Mouse (Mus musculus) hindbrain, embryonic 16.5 days (tissue): ENCODE data around the gene Clec16a. TPM values are rescaled to one million over a fixed set of nuclear protein-coding genes. Genes with fewer than 3 reads are reported as not detected.

Experiments
- ATAC-seq: fragments of 200-750 bp; cut with Nextera tagmentation; 2 replicates; pipeline ENCODE4 v1.8.0; 2017; ENCODE audit warnings: moderate TSS enrichment, moderate library complexity
- H3K27ac ChIP-seq: fragments of 300-500 bp; sonication (generic); 2 replicates; pipeline ENCODE4 v1.5.1; 2014; ENCODE audit warnings: low read depth, mild to moderate bottlenecking, control low read depth, low read length, moderate library complexity
- H3K27me3 ChIP-seq: fragments of 300-500 bp; sonication (generic); replicated peaks from 2 replicates; pipeline ENCODE4 v1.6.1; 2014; ENCODE audit warnings: low read length; ENCODE audit not compliant: control insufficient read depth, insufficient read depth
- H3K36me3 ChIP-seq: fragments of 300-500 bp; sonication (generic); 2 replicates; pipeline ENCODE4 v1.6.1; 2014; ENCODE audit warnings: mild to moderate bottlenecking, low read length, moderate library complexity, mixed read lengths; ENCODE audit not compliant: control insufficient read depth, insufficient read depth
- H3K4me1 ChIP-seq: fragments of 300-500 bp; sonication (generic); 2 replicates; pipeline ENCODE4 v1.6.1; 2014; ENCODE audit warnings: low read depth, low read length; ENCODE audit not compliant: control insufficient read depth, insufficient read depth
- H3K4me2 ChIP-seq: fragments of 300-500 bp; sonication (generic); 2 replicates; pipeline ENCODE4 v1.6.1; 2014; ENCODE audit warnings: mild to moderate bottlenecking, low read length, control low read depth, moderate library complexity
- H3K4me3 ChIP-seq: fragments of 300-500 bp; sonication (generic); 2 replicates; pipeline ENCODE4 v1.5.1; 2014; ENCODE audit warnings: mild to moderate bottlenecking, low read length, control low read depth, moderate library complexity
- H3K9ac ChIP-seq: fragments of 300-500 bp; sonication (generic); 2 replicates; pipeline ENCODE4 v1.6.1; 2014; ENCODE audit warnings: low read depth, mild to moderate bottlenecking, control low read depth, low read length, moderate library complexity
- H3K9me3 ChIP-seq: fragments of 300-500 bp; sonication (generic); 2 replicates; pipeline ENCODE4 v1.6.1; 2014; ENCODE audit warnings: mild to moderate bottlenecking, low read length, moderate library complexity; ENCODE audit not compliant: control insufficient read depth
- WGBS: fragments of 180-500 bp; shearing (Covaris S2); extraction: QIAGEN DNeasy Blood & Tissue Kit; methylation state at CpG from one replicate; pipeline ENCODE4 v1.1.7; 2014; 5-methylcytosine and 5-hydroxymethylcytosine counted together
- polyA plus RNA-seq: library from polyadenylated mRNA; unstranded; fragments of >200 nt; fragmentation: Nextera tagmentation; extraction: Ambion mirVana; gene quantifications from 2 replicates; pipeline ENCODE4 v1.2.1, GENCODE M21; 2015

The Clec16a gene
- polyA plus RNA-seq, 1 experiment from 2014 or later, result 60.7 TPM

- 73% methylated on average over 2 of the region's 2 CpGs for WGBS
- peaks cover 3% of the 10 kb centered on the region; the same call in 1 of the 2 replicates for H3K36me3 ChIP-seq
- no peak for ATAC-seq
- no peak overlapping the region for H3K4me2 ChIP-seq
- no peaks in the 10 kb centered on the region for H3K27me3 ChIP-seq
- H3K9ac ChIP-seq, result no peak overlapping the region
- no peaks in the 10 kb centered on the region for H3K4me1 ChIP-seq
- no peak overlapping the region for H3K27ac ChIP-seq
- H3K4me3 ChIP-seq, result no peak overlapping the region
- no peaks in the 10 kb centered on the region for H3K9me3 ChIP-seq
Measured at GRCm38 (mm10) chr16:10735781-10736180, 190.6 kb downstream of the Clec16a start.

GRCm38 (mm10) chr16:10736364-10736763, 191.2 kb downstream of the Clec16a start:
- H3K9ac ChIP-seq, result no peak overlapping the region
- H3K27ac ChIP-seq, result no peak overlapping the region
- no peaks in the 10 kb centered on the region for H3K27me3 ChIP-seq
- ATAC-seq, result no peak
- no peaks in the 10 kb centered on the region for H3K4me1 ChIP-seq
- 79% methylated on average over 10 of the region's 10 CpGs for WGBS
- H3K36me3 ChIP-seq, result peaks cover 3% of the 10 kb centered on the region; the same call in 1 of the 2 replicates
- no peak overlapping the region for H3K4me3 ChIP-seq
- H3K4me2 ChIP-seq, result no peak overlapping the region
- H3K9me3 ChIP-seq, result no peaks in the 10 kb centered on the region

- Histone ChIP-seq H3K4me1 (no peaks in the 10 kb centered on the region), H3K27ac (no peak overlapping the region), H3K4me3 (no peak overlapping the region), H3K9me3 (no peaks in the 10 kb centered on the region), H3K36me3 (no peaks in the 10 kb centered on the region), H3K9ac (no peak overlapping the region), H3K27me3 (no peaks in the 10 kb centered on the region), H3K4me2 (no peak overlapping the region)
- WGBS, result 56% methylated on average over 2 of the region's 2 CpGs
- ATAC-seq, result no peak
Measured at GRCm38 (mm10) chr16:10737571-10737970, 192.4 kb downstream of the Clec16a start.

GRCm38 (mm10) chr16:10738866-10739265, 193.7 kb downstream of the Clec16a start:
- no peak for ATAC-seq
- Histone ChIP-seq H3K4me3 (no peak overlapping the region), H3K27me3 (no peaks in the 10 kb centered on the region), H3K36me3 (no peaks in the 10 kb centered on the region), H3K27ac (no peak overlapping the region), H3K9ac (no peak overlapping the region), H3K4me1 (no peaks in the 10 kb centered on the region), H3K4me2 (no peak overlapping the region), H3K9me3 (no peaks in the 10 kb centered on the region)
- 90% methylated on average over 3 of the region's 3 CpGs for WGBS

GRCm38 (mm10) chr16:10739854-10740398, 194.8 kb downstream of the Clec16a start:
- H3K4me1 ChIP-seq, result no peaks in the 10 kb centered on the region
- no peaks in the 10 kb centered on the region for H3K9me3 ChIP-seq
- H3K36me3 ChIP-seq, result no peaks in the 10 kb centered on the region
- H3K27ac ChIP-seq, result no peak overlapping the region
- 66% methylated on average over 9 of the region's 9 CpGs for WGBS
- H3K27me3 ChIP-seq, result no peaks in the 10 kb centered on the region
- H3K9ac ChIP-seq, result no peak overlapping the region
- no peak overlapping the region for H3K4me2 ChIP-seq
- no peak for ATAC-seq
- H3K4me3 ChIP-seq, result no peak overlapping the region

GRCm38 (mm10) chr16:10741082-10741481, 195.9 kb downstream of the Clec16a start:
- Histone ChIP-seq H3K4me2 (no peak overlapping the region), H3K4me3 (no peak overlapping the region), H3K9ac (no peak overlapping the region), H3K9me3 (no peaks in the 10 kb centered on the region), H3K4me1 (no peaks in the 10 kb centered on the region), H3K27ac (no peak overlapping the region), H3K27me3 (no peaks in the 10 kb centered on the region), H3K36me3 (no peaks in the 10 kb centered on the region)
- no peak for ATAC-seq
- WGBS, result 90% methylated on average over 2 of the region's 2 CpGs

GRCm38 (mm10) chr16:10749226-10749625, 204.1 kb downstream of the Clec16a start:
- Histone ChIP-seq H3K4me3 (no peak overlapping the region), H3K27ac (no peak overlapping the region), H3K27me3 (no peaks in the 10 kb centered on the region), H3K36me3 (no peaks in the 10 kb centered on the region), H3K9me3 (no peaks in the 10 kb centered on the region), H3K9ac (no peak overlapping the region), H3K4me1 (peaks cover 4% of the 10 kb centered on the region), H3K4me2 (no peak overlapping the region)
- peak; percentile 17; the same call in 1 of the 2 replicates for ATAC-seq
- 71% methylated on average over 7 of the region's 7 CpGs for WGBS

- H3K27ac ChIP-seq, result no peak overlapping the region
- H3K4me1 ChIP-seq, result peaks cover 4% of the 10 kb centered on the region
- no peak overlapping the region for H3K4me3 ChIP-seq
- H3K9ac ChIP-seq, result 0 out of 2 replicates have a peak overlapping the region, but pooled peaks have one; percentile 3
- H3K4me2 ChIP-seq, result no peak overlapping the region
- WGBS, result 50% methylated on average over 7 of the region's 7 CpGs
- no peaks in the 10 kb centered on the region for H3K9me3 ChIP-seq
- peak; percentile 70 for ATAC-seq
- no peaks in the 10 kb centered on the region for H3K36me3 ChIP-seq
- no peaks in the 10 kb centered on the region for H3K27me3 ChIP-seq
Measured at GRCm38 (mm10) chr16:10749824-10750223, 204.7 kb downstream of the Clec16a start.

- Histone ChIP-seq H3K27ac (no peak overlapping the region), H3K4me1 (peaks cover 2% of the 10 kb centered on the region), H3K27me3 (no peaks in the 10 kb centered on the region), H3K9ac (no peak overlapping the region), H3K4me3 (no peak overlapping the region), H3K9me3 (no peaks in the 10 kb centered on the region), H3K36me3 (no peaks in the 10 kb centered on the region), H3K4me2 (no peak overlapping the region)
- 80% methylated on average over 3 of the region's 3 CpGs for WGBS
- ATAC-seq, result no peak; the same call in 1 of the 2 replicates
Measured at GRCm38 (mm10) chr16:10754521-10755296, 209.6 kb downstream of the Clec16a start.
